Comparison of ENCODE assay signal across 19 mouse cellular contexts in the genomic region with DNA sequence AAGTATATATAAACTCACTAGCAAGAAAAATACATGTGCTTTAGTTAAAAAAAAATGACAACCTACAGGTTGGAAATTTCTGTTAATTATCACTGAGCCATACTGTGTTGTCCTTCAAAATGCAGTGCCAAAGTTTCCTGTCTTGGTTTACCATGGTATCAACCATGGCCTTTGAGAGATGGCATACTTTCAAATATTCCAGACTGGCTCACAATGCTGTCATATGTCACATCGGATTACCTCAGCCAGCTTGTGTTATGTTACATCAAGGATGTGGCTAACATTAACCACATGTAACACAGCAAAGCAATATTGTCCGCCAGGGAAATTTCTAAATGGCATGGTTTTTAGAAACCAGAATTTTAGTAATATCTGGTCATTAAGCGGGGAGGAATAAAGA.
DNase-seq lines count a peak whose midpoint lies in the region; ATAC-seq and TF ChIP-seq lines count a peak whose summit lies in the region.
"Had no signal": no experiment of that assay in that cellular context is flagged by ENCODE, and none has a peak within 500 bp of the region (broad histone marks: within the 10 kb centered on the region; RNA-seq: fewer than 3 reads in every experiment).

No protein-coding gene starts in this region.

- H3K36me3 ChIP-seq in forebrain, embryonic 13.5 days (ENCODE audit: poor library complexity, severe bottlenecking): no peaks in the 10 kb centered on the region
- no peaks in the 10 kb centered on the region for H3K36me3 ChIP-seq in forebrain, embryonic 12.5 days (replicated peaks)
- no peaks in the 10 kb centered on the region for H3K36me3 ChIP-seq in forebrain, embryonic 15.5 days
- H3K36me3 ChIP-seq in forebrain, embryonic 16.5 days (ENCODE audit: control insufficient read depth, insufficient read depth): no peaks in the 10 kb centered on the region
- H3K36me3 ChIP-seq in embryonic facial prominence, embryonic 14.5 days (ENCODE audit: control insufficient read depth, insufficient read depth, low read length): no peaks in the 10 kb centered on the region
- H3K36me3 ChIP-seq: embryonic facial prominence, embryonic 13.5 days had no signal

- TF ChIP-seq CTCF in brain, embryonic 14.5 days (IDR thresholded peaks at IDR 0.05; ENCODE audit: borderline replicate concordance, extremely low read depth, insufficient read depth, insufficient read length): no peak

- TF ChIP-seq POLR2A in brain, embryonic 14.5 days (IDR thresholded peaks at IDR 0.05; ENCODE audit: borderline replicate concordance, extremely low read depth, insufficient read depth, insufficient read length, poor library complexity, severe bottlenecking): no peak

- WGBS in forebrain, embryonic 13.5 days: 83% methylated on average over 3 of the region's 3 CpGs
- WGBS in forebrain, embryonic 12.5 days: 87% methylated on average over 3 of the region's 3 CpGs
- 74% methylated on average over 3 of the region's 3 CpGs for WGBS in forebrain, embryonic 15.5 days
- WGBS in forebrain, embryonic 16.5 days: 67% methylated on average over 3 of the region's 3 CpGs
- 55% methylated on average over 3 of the region's 3 CpGs for WGBS in embryonic facial prominence, embryonic 14.5 days

- no peaks in the 10 kb centered on the region for H3K27me3 ChIP-seq in forebrain, embryonic 13.5 days
- no peaks in the 10 kb centered on the region for H3K27me3 ChIP-seq in forebrain, embryonic 12.5 days
- H3K27me3 ChIP-seq in forebrain, embryonic 15.5 days: no peaks in the 10 kb centered on the region
- H3K27me3 ChIP-seq in forebrain, embryonic 16.5 days (replicated peaks; ENCODE audit: control insufficient read depth, insufficient read depth, low read length): no peaks in the 10 kb centered on the region
- H3K27me3 ChIP-seq in embryonic facial prominence, embryonic 14.5 days (replicated peaks; ENCODE audit: control insufficient read depth, insufficient read depth, low read length): no peaks in the 10 kb centered on the region
- H3K27me3 ChIP-seq: embryonic facial prominence, embryonic 13.5 days had no signal

- no peak overlapping the region for H3K4me2 ChIP-seq in forebrain, embryonic 13.5 days
- no peak overlapping the region for H3K4me2 ChIP-seq in forebrain, embryonic 12.5 days
- no peak overlapping the region for H3K4me2 ChIP-seq in forebrain, embryonic 15.5 days (replicated peaks)
- H3K4me2 ChIP-seq in forebrain, embryonic 16.5 days (ENCODE audit: low read length): no peak overlapping the region
- no peak overlapping the region for H3K4me2 ChIP-seq in embryonic facial prominence, embryonic 14.5 days (ENCODE audit: low read depth, low read length)
- H3K4me2 ChIP-seq: embryonic facial prominence, embryonic 13.5 days had no signal

- no peak overlapping the region for H3K9ac ChIP-seq in forebrain, embryonic 13.5 days
- no peak overlapping the region for H3K9ac ChIP-seq in forebrain, embryonic 12.5 days
- H3K9ac ChIP-seq in forebrain, embryonic 15.5 days (replicated peaks): no peak overlapping the region
- no peak overlapping the region for H3K9ac ChIP-seq in forebrain, embryonic 16.5 days (replicated peaks; ENCODE audit: low read depth, low read length)
- no peak overlapping the region for H3K9ac ChIP-seq in embryonic facial prominence, embryonic 14.5 days (ENCODE audit: low read depth, low read length)
- H3K9ac ChIP-seq: embryonic facial prominence, embryonic 13.5 days; forebrain, postnatal 0 days had no signal

- ATAC-seq in forebrain, embryonic 13.5 days: 0 out of 2 replicates have a peak, but pooled peaks have one; percentile 61
- no peak for ATAC-seq in forebrain, embryonic 12.5 days (ENCODE audit: low FRiP score)
- 0 out of 2 replicates have a peak, but pooled peaks have one; percentile 46 for ATAC-seq in forebrain, embryonic 15.5 days (replicated peaks)
- no peak; the same call in 1 of the 2 replicates for ATAC-seq in forebrain, embryonic 16.5 days
- no peak for ATAC-seq in embryonic facial prominence, embryonic 14.5 days (ENCODE audit: low read depth)
- ATAC-seq: forebrain, postnatal 0 days had no signal

- no peak overlapping the region for H3K4me3 ChIP-seq in forebrain, embryonic 13.5 days
- no peak overlapping the region for H3K4me3 ChIP-seq in forebrain, embryonic 12.5 days (replicated peaks)
- H3K4me3 ChIP-seq in forebrain, embryonic 15.5 days: no peak overlapping the region
- no peak overlapping the region for H3K4me3 ChIP-seq in forebrain, embryonic 16.5 days (replicated peaks; ENCODE audit: low read length)
- no peak overlapping the region for H3K4me3 ChIP-seq in embryonic facial prominence, embryonic 14.5 days (ENCODE audit: low read depth, low read length)
- H3K4me3 ChIP-seq: embryonic facial prominence, embryonic 13.5 days had no signal

- H3K9me3 ChIP-seq in forebrain, embryonic 13.5 days (replicated peaks): no peaks in the 10 kb centered on the region
- H3K9me3 ChIP-seq in forebrain, embryonic 12.5 days: no peaks in the 10 kb centered on the region
- no peaks in the 10 kb centered on the region for H3K9me3 ChIP-seq in forebrain, embryonic 15.5 days
- no peaks in the 10 kb centered on the region for H3K9me3 ChIP-seq in forebrain, embryonic 16.5 days (ENCODE audit: control insufficient read depth, low read length)
- H3K9me3 ChIP-seq in embryonic facial prominence, embryonic 14.5 days (ENCODE audit: control insufficient read depth, low read length): no peaks in the 10 kb centered on the region
- H3K9me3 ChIP-seq: embryonic facial prominence, embryonic 13.5 days had no signal

- H3K27ac ChIP-seq in forebrain, embryonic 13.5 days: no peak overlapping the region
- no peak overlapping the region for H3K27ac ChIP-seq in forebrain, embryonic 12.5 days
- H3K27ac ChIP-seq in forebrain, embryonic 15.5 days (replicated peaks): no peak overlapping the region
- no peak overlapping the region for H3K27ac ChIP-seq in forebrain, embryonic 16.5 days (ENCODE audit: low read length)
- no peak overlapping the region for H3K27ac ChIP-seq in embryonic facial prominence, embryonic 14.5 days (replicated peaks; ENCODE audit: low read depth, low read length)
- H3K27ac ChIP-seq: embryonic facial prominence, embryonic 13.5 days had no signal

- H3K4me1 ChIP-seq in forebrain, embryonic 13.5 days: no peaks in the 10 kb centered on the region
- H3K4me1 ChIP-seq in forebrain, embryonic 12.5 days: no peaks in the 10 kb centered on the region
- 0 out of 2 replicates have a peak, but pooled peaks cover 3% of the 10 kb centered on the region for H3K4me1 ChIP-seq in forebrain, embryonic 15.5 days
- no peaks in the 10 kb centered on the region for H3K4me1 ChIP-seq in forebrain, embryonic 16.5 days (replicated peaks; ENCODE audit: control insufficient read depth, insufficient read depth, low read length)
- H3K4me1 ChIP-seq in embryonic facial prominence, embryonic 14.5 days (ENCODE audit: control insufficient read depth, insufficient read depth, low read length): no peaks in the 10 kb centered on the region
- H3K4me1 ChIP-seq: embryonic facial prominence, embryonic 13.5 days had no signal

- intact Hi-C loops in heart, postnatal 25 days (cut with DNase I): no loop called here

- peak; percentile 67 for DNase-seq in brain, embryonic 14.5 days (ENCODE audit: low read depth)
- DNase-seq in embryonic facial prominence, embryonic 14.5 days (ENCODE audit: low spot score): peak; percentile 50
- no peak for DNase-seq in heart, postnatal 25 days (ENCODE audit: low spot score)
- DNase-seq: adrenal gland, adult 2 months; adrenal gland, postnatal 10 days; adrenal gland, postnatal 25 days; cerebellum, adult 11 months; cerebellum, adult 18-20 months; cerebellum, adult 8-10 months; cerebellum, adult 9-11 months; cerebellum, postnatal 14 days; cerebellum, postnatal 36 days; embryo, embryonic 11 days; forebrain, postnatal 0 days had no signal

Comparison
In these comparisons a context has a peak if more than half of its experiments do, and no peak if none do; other contexts are left out.
1. ATAC-seq: peak in forebrain, embryonic 13.5 days (single experiment) and forebrain, embryonic 15.5 days (single experiment); none in forebrain, embryonic 12.5 days (single experiment), forebrain, embryonic 16.5 days (single experiment) and embryonic facial prominence, embryonic 14.5 days (single experiment).